Mouse (Mus musculus): ENCODE measurements around the gene Ech1.

DNA sequence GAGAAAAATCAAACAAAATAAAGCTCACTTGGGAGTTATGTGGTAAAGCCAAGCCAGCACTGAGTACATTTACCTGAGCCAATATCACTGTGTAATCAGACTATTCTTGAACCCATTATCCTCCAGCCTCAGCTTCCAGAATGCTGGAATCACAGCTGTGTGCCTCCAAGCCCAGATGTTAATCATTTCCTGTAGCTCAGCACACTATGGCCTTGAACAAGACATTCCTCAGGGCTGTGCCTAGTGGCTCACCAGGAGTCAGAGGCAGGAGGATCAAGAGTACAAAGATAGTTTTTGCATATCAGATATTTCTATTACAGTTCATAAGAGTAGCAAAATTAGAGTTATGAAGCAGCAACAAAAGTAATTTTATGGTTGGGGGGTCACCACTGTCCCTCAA, 33.3 kb upstream of the Ech1 start:
- TF ChIP-seq CTCF (IDR thresholded peaks at IDR 0.05; ENCODE audit: low read depth, low read length): no peak
- TF ChIP-seq POLR2A (IDR thresholded peaks at IDR 0.05; ENCODE audit: extremely low read depth, insufficient read depth, low read length): no peak
